Mouse (Mus musculus): ENCODE data around the gene Ankrd60.

Gene Ankrd60
- long read RNA-seq, experiment 1 = 0 reads
- long read RNA-seq, experiment 2 = 0 reads

DNA sequence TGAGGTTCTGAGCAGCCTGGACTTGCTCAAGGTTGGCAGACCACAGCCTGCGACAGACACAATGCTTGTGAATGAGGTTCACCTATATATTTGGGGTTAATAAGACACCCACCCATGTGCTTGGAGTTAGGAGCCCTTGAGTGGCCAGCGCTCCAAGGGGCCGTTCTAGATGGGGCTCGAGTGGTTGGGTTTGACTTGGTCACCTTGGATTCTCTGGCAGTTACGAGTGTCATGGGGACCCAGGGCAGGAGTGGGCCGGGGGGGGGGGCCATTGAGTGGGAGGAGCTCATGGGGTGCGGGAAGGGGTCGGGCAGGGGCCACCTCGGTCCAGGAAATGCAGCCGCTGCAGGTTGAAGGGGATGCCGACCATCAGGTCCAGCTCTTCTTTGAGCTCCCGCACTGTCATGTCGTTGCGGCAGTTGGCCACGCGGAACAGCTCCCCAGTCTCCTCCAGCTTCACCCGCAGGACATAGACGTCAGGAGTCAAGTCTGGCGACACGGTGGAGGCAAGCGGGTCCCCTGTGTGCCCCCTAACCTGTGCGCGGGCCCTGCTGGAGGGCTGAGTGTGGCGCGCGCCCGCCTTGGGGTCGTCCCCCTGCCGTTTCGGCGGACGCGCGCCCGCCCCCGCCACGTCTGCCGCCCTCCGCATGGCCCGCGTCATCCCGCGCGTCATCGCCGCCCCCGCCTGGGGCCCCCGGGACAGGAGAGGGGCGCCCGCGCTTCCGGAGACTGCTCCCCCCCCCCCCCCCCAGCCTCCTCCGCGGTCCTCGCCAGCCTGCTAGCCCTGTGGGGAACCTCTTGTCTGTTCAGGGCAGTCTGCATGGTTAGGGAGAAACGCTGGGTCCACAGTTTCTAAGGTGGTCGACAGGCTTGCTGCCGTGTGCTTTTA is at the start of gene Ankrd60:
Ankrd60 (minus strand) TSS at position 697 of the 889 bp plus-strand sequence.
- intact Hi-C loops (cut with DNase I) = loop anchor here (5.0 kb wide), 1 partner anchor 719 kb away; no protein-coding TSS in a partner anchor

DNA sequence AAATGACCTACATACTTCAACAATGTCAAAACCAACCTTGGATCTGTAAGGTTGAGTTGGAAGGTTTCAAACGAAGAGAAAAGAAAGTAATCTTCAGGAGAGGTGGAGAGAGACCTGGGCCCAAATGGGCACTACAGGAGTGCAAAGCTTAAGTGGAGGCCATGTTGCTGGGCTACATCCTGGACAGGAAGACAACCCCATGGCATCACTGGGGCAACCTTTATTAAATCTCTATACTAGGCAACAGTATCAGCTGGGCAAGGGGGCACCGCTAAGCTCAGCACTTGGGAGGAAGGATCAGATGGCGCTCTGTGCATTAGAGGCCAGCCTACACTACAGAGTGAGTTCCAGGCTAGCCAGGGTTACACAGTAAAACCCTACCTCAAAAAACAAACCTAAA is 47.6 kb upstream of the Ankrd60 start:
- intact Hi-C loops (cut with DNase I) = no loop called here

DNA sequence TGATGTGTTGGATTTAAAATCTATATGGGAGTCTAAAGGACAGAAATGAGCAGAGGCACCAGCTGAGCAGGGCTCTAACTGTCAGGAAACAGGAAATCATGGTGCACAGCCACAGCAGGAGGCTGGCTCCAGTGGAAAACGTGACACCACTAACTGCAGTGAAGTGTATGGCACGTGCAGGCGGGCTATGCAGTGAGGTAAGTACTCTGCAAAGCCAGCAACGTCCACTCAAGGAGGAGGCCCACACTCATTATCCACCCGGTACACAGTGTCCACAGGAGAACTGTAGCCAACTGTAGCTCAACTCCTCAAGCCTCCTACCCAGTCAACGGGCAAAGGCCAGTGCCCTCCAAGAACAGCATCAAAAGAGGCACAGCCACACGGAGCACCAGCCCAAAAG is 46.5 kb upstream of the Ankrd60 start:
- intact Hi-C loops (cut with DNase I) = no loop called here

DNA sequence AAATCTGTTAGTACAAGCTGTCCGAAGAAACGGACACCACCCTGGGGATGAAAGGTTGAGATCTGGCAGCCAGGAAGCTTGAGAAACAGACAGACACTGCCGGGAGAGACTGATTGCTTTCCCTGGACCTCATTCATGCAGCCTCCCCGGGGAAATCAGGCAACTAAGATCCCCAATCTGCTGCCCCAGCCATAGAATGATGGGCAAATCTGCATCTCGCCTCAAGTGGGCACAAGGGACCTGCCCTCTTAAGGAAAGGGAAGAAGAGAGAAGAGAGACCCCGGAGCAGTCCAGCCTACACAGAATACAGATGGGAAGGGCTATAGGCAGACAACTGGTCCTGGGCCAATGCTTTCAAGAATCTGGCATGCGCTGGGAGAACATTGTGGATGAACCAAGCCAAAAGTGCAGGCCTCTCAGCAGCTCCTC is 44.0 kb upstream of the Ankrd60 start:
- intact Hi-C loops (cut with DNase I) = no loop called here

DNA sequence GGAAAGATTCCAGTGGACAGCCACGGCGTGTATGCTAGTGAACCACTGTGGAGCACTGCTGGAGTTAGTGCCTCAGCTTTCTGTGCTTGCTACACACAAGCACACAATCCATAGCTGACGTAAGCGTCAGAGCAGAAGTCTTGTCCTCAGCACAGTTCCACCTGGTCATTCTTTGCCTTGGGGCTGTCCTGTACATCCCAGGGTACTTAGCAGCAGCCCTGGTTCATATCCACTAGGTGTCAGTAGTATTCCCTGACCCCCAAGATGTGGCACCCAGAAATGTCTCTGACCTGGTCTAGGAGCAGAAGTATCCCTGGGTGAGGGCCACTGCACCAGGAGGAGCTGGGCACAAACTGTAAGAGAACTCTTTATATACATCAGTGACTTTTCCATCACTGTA is 42.5 kb upstream of the Ankrd60 start:
- intact Hi-C loops (cut with DNase I) = no loop called here

DNA sequence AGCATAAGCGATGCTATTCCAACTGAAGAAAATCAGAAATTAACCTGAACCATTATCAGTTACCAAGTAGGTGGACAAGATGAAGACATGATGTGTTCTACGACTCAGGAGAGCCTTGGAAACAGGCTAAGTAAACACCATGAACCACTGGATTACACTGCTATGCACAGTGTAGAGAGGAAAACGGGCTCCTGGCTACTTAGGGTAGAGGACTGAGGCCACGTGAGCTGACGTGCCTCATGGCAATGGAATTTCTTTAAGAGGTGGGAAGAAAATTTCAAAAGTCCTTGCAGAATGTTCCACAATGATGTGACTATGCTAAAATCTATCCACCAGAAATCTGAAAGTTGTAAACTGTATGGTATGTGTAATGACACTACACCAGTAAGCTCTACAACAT is 41.0 kb upstream of the Ankrd60 start:
- intact Hi-C loops (cut with DNase I) = no loop called here

DNA sequence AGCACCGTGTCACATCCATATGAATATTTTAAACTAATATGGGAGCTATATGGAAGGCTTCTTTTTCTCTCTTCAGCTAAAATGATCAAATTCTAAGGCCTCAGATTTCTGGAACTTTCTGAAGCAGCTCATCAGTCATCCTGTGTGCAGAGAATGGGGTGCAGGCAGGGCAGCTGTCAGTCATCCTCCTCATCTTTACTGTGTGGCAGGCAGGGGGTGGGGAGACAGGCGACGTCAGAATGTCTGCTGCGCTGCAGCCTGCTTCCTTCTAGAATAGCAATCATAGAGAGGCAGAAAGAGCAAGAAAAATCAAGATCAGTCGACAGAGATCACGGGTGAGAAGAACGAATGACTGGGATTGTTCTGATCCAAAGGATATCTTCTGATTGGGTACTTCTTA is 38.0 kb upstream of the Ankrd60 start:
- intact Hi-C loops (cut with DNase I) = no loop called here

DNA sequence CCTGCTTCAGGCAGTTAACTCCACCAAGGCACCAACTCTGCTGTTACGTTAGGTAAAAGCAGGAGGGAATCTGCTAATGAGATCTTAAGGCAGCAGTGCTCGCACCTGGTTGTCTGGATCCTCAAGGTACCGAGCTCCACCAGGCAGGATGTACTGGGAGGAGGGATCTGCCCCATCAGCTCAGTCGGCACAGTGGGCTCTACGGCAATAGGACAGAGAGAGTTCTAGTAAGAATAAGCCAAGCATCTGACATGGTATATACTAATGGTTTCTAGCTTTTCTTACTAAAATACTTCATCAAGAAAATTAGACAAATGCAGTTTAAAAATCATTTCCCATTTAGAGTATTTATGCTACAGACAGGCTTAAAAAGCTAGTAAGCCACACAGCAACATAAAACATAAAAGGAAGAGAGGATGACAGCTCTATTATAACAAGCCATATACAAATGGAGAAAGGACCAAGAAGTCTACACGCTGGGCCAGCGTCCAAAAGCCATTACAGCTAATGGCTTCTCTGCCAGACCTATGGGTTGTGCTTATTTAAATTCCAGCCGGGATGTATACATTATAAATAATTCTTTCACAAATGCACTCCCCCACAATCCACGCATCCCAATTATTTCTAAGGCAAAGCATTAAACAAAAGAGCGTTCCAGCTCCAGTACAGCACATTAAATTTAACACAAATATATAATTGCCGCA is 37.4 kb upstream of the Ankrd60 start:
- intact Hi-C loops (cut with DNase I) = no loop called here

DNA sequence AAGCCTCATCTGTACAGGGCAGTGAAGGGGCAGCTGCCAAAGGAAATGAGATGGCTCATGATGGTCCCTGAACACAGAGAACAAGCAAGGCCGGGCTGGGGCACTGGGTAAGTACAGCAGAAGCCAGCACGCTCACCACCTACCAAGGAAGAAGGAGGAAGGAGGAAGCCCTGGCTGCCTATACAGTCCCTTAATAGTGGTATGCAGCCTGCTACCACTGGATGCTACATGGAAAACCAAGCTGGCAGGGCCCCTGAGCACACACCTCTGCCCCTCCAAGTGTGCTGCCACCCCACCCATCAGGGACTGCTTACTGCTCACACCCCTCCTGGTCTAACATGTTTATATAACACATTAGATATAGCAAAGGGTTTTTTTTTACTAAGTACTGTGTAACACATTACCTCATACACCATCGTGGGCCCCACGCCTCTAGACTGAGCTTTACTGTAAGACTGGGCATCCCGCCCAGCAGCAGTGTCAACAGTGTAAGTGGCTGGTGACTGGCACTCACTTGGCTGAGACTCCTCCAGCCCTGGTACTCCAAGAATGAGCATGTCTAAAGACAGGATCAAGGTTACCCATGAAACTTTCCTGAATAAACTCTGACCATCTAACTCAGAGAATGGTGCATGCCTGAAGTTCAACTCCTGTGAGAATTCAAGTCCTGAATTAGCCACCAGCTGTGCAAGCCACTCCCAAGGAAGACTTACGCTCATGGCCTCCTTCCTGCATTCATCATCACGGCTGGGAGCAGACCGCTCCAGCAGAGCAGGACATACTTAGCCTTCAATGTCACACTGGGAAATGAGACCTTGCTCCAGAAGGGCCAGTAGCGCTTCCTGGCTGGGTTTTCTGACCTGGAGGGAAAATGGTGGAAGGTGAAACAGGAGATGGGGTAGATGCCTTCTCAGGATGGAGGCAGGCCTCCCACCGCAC is 30.1 kb upstream of the Ankrd60 start:
- intact Hi-C loops (cut with DNase I) = no loop called here

DNA sequence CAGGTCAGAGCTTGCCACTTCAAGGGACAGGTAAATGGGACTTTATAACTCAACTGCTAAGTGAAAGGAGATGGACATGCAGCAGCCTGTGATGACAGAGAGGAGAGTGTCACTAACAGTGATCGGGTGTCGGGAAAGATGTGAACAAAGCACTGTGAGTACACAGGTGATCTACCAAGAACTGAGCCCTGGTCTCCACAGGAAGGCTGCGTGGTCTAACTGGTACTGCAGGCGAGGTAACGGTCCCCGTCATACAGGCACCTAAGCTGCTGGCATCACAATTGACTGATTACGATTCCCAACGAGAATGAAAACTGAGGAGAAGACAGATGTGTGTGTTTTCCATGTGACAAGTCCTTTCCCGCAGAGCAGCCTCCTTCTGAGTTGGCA is 28.2 kb upstream of the Ankrd60 start:
- intact Hi-C loops (cut with DNase I) = no loop called here

DNA sequence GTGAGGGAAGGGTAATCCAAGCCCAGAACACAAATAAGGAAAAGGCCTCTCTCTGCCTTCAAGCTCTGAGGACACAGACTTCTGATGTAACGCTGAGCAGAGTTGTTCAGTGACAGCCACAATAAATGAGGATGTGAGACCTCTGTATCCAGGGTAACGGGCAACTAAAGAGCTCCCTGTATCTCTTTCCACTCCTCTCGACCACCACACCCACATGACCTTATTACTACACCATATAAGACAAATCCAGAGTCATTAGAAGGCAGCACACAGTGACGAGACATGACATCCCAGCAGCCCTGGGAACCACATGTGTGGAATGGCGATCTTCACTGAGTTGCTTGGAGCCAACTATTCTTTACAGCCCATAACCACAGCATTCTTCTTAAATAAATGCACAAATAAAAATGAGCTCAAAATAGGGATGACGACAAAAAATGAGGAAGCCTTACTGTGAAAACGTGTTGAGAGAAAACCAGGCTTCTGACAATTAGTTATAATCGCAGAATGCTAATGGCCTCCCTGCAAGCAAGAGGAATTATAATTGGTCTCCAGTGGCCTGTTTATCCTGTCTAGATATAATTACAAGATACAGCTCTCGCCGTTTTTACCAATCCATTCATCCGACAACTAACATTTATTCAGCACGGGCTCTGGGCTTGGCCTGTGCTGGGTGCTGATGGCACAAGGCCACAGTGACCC is 27.7 kb upstream of the Ankrd60 start:
- intact Hi-C loops (cut with DNase I) = no loop called here

DNA sequence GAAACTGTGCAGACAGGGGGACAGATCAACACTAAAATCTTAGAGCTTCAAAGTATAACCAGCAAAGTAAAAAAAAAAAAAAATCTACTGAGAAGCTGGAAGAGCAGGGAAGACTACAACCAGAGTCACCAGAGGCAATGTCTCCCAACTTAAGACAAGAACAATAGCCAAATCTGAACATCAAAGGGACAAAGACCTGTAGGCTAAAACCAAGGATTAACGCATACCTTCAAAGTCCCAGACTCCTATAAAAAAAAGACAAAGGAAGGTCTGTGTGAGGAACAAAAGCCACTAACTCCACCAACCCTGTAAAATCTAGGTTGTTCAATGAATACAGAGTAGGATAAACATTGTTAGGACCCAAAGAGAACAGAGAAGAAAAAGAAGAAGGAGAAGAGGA is 23.7 kb upstream of the Ankrd60 start:
- intact Hi-C loops (cut with DNase I) = no loop called here

DNA sequence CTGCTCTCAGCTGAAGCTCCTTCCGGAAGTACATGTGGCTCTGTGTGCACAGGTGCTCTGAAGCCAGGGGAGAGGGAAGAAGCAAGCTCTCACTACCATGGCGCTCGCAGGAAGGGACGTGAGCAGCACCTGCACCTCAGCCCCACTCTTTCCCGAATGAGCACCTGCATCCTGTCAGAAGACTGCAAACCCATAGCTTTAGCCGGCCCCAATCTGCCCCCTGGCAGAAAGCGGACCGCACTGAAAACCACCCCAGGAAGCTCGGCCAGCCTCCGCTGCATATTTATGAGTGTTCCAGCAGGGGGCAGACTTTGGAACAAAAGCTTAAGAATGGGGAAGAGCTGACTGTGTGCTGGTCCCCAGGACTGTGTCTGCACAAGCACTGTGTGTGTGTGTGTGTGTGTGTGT is 17.2 kb upstream of the Ankrd60 start:
- intact Hi-C loops (cut with DNase I) = no loop called here

DNA sequence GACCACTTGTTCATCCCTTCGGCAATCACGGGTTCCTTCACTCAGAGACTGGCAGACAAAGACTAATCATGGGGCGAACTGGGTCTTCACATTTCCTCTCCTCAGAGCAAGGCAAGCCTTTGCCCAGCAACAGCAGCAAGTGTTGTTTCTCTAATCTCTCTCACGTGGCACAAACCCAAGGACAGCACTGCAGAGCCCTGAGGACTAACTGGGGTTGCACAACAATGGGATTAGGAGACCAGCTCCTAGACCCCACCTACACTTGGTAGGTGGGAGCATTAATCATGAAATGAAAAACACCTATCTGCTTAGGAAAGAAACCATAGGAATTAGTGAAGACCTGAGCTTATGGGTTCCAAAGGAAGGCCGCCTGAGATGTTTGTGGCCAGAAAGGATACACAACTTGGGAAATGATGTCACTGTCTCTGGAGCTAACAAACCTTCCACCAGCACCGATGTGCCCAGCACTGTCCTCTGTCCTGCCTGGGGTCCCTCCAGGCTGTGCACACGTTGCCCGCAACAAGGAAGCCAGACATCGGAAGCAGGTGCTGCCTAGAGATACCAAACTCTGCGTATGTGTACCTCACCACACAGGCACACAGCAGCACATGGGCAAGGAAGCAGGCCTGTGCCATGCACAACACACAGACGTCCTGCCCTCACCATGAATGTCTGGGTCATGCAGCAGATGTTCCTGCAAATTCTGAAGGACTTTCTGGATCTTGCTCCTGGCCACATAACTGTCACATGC is 16.3 kb upstream of the Ankrd60 start:
- intact Hi-C loops (cut with DNase I) = no loop called here

DNA sequence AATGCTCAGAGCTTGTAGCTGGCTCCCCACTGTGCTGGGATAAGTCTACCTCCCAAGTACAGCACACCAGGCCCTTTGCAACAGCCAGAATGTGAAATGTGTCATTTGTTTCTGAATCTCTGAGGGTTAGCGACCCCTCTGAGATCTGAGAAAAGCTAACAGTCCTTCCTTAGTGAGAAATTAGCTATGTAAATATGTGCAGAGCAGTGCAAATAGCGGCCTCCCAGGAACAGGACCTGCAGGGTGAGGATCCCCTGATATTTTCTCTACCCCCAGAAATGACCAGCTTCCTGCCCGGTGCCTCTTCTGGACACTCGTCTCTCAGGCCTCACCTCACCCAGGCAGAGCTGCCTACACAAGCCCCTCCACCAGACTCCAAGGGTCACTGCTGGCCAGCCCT is 15.7 kb upstream of the Ankrd60 start:
- intact Hi-C loops (cut with DNase I) = no loop called here

DNA sequence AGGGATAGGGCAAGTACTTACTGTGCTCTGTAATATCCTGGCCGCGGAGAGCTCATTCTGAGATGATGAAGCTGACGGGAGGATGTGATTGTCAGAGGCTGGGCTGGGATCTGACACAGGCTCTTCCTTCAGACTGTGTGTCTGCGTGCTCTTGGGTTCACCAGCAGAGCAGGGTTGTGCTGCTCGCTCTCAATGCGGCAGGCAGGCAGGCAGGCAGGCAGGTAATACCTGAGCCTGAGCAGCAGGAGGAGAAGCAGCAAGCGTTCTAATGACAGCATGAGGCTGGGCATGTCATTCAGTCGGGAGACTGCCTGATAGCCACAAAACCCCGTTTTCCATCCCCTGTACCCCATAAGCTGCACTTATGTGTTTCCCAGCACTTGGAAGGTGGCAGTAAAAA is 14.6 kb upstream of the Ankrd60 start:
- intact Hi-C loops (cut with DNase I) = no loop called here

DNA sequence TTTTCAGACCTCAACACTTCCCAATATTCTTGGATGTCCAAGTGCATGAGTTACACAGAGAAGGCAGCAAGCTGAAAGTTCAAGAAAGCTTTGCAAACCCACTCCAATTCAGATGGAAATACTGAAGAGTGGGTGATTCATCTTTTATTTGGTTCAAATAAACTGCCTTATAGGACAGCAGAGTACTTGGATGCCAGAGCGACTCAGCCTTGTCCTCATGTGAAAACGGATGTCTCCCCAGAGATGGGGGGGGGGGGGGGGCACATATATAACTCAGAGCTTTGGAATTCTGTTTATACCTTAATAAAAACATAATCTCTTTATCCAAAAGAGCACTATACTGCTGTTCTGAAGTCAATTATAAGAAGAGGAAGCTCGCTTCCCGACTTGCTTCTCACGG is 9.2 kb upstream of the Ankrd60 start:
- intact Hi-C loops (cut with DNase I) = loop anchor here (5.0 to 10.0 kb wide), 5 partner anchors 147 to 1317 kb away; partner anchors contain the start of genes Gnas, Npepl1 and Vapb

DNA sequence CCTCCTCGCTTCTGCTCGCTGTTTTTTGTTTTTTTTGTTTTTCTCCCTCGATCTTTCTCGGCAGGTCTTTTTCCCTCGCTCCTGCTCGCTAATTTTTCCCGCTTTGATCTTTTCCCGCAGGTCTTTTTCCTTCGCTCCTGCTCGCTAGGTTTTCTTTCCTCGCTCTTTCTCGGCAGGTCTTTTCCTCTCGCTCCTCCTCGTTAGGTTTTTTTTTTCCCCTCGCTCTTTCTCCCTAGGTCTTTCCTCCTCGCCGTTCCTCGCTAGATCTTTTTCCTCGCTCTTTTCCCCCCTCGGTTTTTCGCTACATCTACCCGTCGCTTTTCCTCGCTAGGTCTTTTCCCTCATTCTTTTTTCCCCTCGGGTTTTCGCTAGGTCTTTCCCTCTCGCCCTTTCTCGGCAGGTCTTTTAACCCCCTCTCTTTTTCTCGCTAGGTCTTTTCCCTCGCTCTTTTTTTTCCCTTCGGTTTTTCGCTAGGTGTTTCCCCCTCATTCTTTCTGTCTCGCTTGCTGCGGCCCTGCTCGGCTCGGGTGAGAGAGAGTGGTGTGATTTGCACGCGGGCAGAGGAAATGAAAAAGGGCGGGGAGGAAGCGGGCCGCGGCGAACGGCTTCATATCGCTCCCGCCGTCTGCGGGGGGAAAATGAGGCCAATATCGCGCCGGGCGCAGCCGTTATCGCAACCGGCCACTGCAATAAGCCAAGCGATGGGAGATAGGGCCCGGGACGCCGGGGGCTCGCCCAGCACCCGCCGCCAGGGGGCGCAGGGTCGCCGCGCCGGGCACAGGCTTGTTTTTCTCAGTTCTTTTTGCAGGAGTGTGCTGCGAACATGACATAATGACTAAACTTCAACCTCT is 8.2 kb upstream of the Ankrd60 start:
- intact Hi-C loops (cut with DNase I) = loop anchor here (5.0 to 10.0 kb wide), 5 partner anchors 148 to 1318 kb away; partner anchors contain the start of genes Gnas, Npepl1 and Vapb
